Mouse (Mus musculus) midbrain, embryonic 14.5 days (tissue): Measurements from ENCODE around the gene Clmp. TPM values are rescaled to one million over a fixed set of nuclear protein-coding genes. Genes with fewer than 3 reads are reported as not detected.

Source experiments
- ATAC-seq: fragments of 200-750 bp; cut with Nextera tagmentation; 2 replicates; pipeline ENCODE4 v1.8.0; 2017; ENCODE audit warnings: moderate number of reproducible peaks, moderate library complexity; ENCODE audit not compliant: low FRiP score, low TSS enrichment
- DNase-seq: peaks from one replicate; pipeline ENCODE4 v3.0.0-alpha.2; 2015
- H3K27ac ChIP-seq: fragments of 300-500 bp; sonication (generic); replicated peaks from 2 replicates; pipeline ENCODE4 v1.5.1; 2014; ENCODE audit warnings: mild to moderate bottlenecking, low read depth, low read length, moderate library complexity
- H3K27me3 ChIP-seq: fragments of 300-500 bp; sonication (generic); 2 replicates; pipeline ENCODE4 v1.6.1; 2014; ENCODE audit warnings: low read length, control low read depth, mixed read lengths; ENCODE audit not compliant: control insufficient read depth, insufficient read depth
- H3K36me3 ChIP-seq: fragments of 300-500 bp; sonication (generic); 2 replicates; pipeline ENCODE4 v1.6.1; 2014; ENCODE audit warnings: low read length, control low read depth; ENCODE audit not compliant: control insufficient read depth, insufficient read depth
- H3K4me1 ChIP-seq: fragments of 300-500 bp; sonication (generic); 2 replicates; pipeline ENCODE4 v1.6.1; 2014; ENCODE audit warnings: mild to moderate bottlenecking, antibody characterized with exemption, low read length, control low read depth; ENCODE audit not compliant: control insufficient read depth, insufficient read depth
- H3K4me2 ChIP-seq: fragments of 300-500 bp; sonication (generic); 2 replicates; pipeline ENCODE4 v1.6.1; 2014; ENCODE audit warnings: mild to moderate bottlenecking, low read length, moderate library complexity
- H3K4me3 ChIP-seq: fragments of 300-500 bp; sonication (generic); replicated peaks from 2 replicates; pipeline ENCODE4 v1.5.1; 2014; ENCODE audit warnings: low read depth, low read length
- H3K9ac ChIP-seq: fragments of 300-500 bp; sonication (generic); replicated peaks from 2 replicates; pipeline ENCODE4 v1.6.1; 2014; ENCODE audit warnings: mild to moderate bottlenecking, low read length, moderate library complexity
- H3K9me3 ChIP-seq: fragments of 300-500 bp; sonication (generic); 2 replicates; pipeline ENCODE4 v1.6.1; 2016; ENCODE audit warnings: low read length, control low read depth, mixed read lengths; ENCODE audit not compliant: control insufficient read depth
- WGBS: fragments of 180-500 bp; shearing (Covaris S2); extraction: QIAGEN DNeasy Blood & Tissue Kit; methylation state at CpG from one replicate; pipeline ENCODE4 v1.1.7; 2014; 5-methylcytosine and 5-hydroxymethylcytosine counted together
- polyA plus RNA-seq: library from polyadenylated mRNA; unstranded; fragments of >200 nt; fragmentation: Nextera tagmentation; extraction: Ambion mirVana; gene quantifications from 2 replicates; pipeline ENCODE4 v1.2.1, GENCODE M21; 2014

Clmp gene
- polyA plus RNA-seq, 1 experiment from 2014 or later: 57.4 TPM

- DNase-seq (no peak), ATAC-seq (no peak)
- Histone ChIP-seq H3K9me3 (no peaks in the 10 kb centered on the region), H3K36me3 (no peaks in the 10 kb centered on the region), H3K27ac (no peak overlapping the region), H3K4me2 (no peak overlapping the region), H3K4me1 (no peaks in the 10 kb centered on the region), H3K4me3 (no peak overlapping the region), H3K9ac (no peak overlapping the region), H3K27me3 (no peaks in the 10 kb centered on the region)
- 76% methylated on average over 6 of the region's 6 CpGs for whole genome bisulfite sequencing
Measured at GRCm38 (mm10) chr9:40649983-40650382, 35.8 kb upstream of the Clmp start.

- Histone ChIP-seq H3K9ac (no peak overlapping the region), H3K4me1 (no peaks in the 10 kb centered on the region), H3K4me3 (no peak overlapping the region), H3K4me2 (no peak overlapping the region), H3K27ac (no peak overlapping the region), H3K27me3 (no peaks in the 10 kb centered on the region), H3K9me3 (no peaks in the 10 kb centered on the region), H3K36me3 (no peaks in the 10 kb centered on the region)
- 93% methylated on average over 4 of the region's 4 CpGs for WGBS
- DNase-seq (no peak), ATAC-seq (no peak)
Measured at GRCm38 (mm10) chr9:40651239-40651859, 34.4 kb upstream of the Clmp start.

GRCm38 (mm10) chr9:40652757-40653156, 33.0 kb upstream of the Clmp start:
- Histone ChIP-seq H3K9me3 (no peaks in the 10 kb centered on the region), H3K4me1 (no peaks in the 10 kb centered on the region), H3K36me3 (no peaks in the 10 kb centered on the region), H3K4me2 (no peak overlapping the region), H3K27ac (no peak overlapping the region), H3K4me3 (no peak overlapping the region), H3K27me3 (no peaks in the 10 kb centered on the region), H3K9ac (no peak overlapping the region)
- ATAC-seq: no peak
- DNase-seq: no peak
- 53% methylated on average over 9 of the region's 9 CpGs for WGBS

- Histone ChIP-seq H3K9ac (no peak overlapping the region), H3K4me3 (no peak overlapping the region), H3K4me1 (peaks cover 2% of the 10 kb centered on the region), H3K27ac (no peak overlapping the region), H3K9me3 (no peaks in the 10 kb centered on the region), H3K4me2 (no peak overlapping the region), H3K36me3 (no peaks in the 10 kb centered on the region), H3K27me3 (no peaks in the 10 kb centered on the region)
- DNase-seq: no peak
- ATAC-seq: no peak
- WGBS: 81% methylated on average over 9 of the region's 9 CpGs
Measured at GRCm38 (mm10) chr9:40666190-40666803, 19.5 kb upstream of the Clmp start.

- no peaks in the 10 kb centered on the region for H3K9me3 ChIP-seq
- no peak within 1 kb of the TSS for H3K4me3 ChIP-seq
- H3K4me1 ChIP-seq: peaks cover 11% of the 10 kb centered on the region
- H3K9ac ChIP-seq: no peak within 1 kb of the TSS
- no peak for DNase-seq
- H3K27ac ChIP-seq: peak within 1 kb of the TSS; percentile 28
- no peaks in the 10 kb centered on the region for H3K27me3 ChIP-seq
- no peak within 1 kb of the TSS for H3K4me2 ChIP-seq
- H3K36me3 ChIP-seq: no peaks in the 10 kb centered on the region
- ATAC-seq: no peak
- WGBS: 88% methylated on average over 3 of the region's 3 CpGs
Measured at GRCm38 (mm10) chr9:40670313-40670712, 15.4 kb upstream of the Clmp start, which contains the start of gene Gm21915. TSS of gene Gm21915 (plus strand) at chr9:40670613.

- Histone ChIP-seq H3K27me3 (no peaks in the 10 kb centered on the region), H3K36me3 (no peaks in the 10 kb centered on the region), H3K27ac (peak overlapping the region; percentile 28), H3K4me3 (no peak overlapping the region), H3K9ac (no peak overlapping the region), H3K4me1 (peaks cover 11% of the 10 kb centered on the region), H3K4me2 (no peak overlapping the region), H3K9me3 (no peaks in the 10 kb centered on the region)
- DNase-seq: peak; percentile 64
- 14% methylated on average over 4 of the region's 4 CpGs for WGBS
- ATAC-seq: no peak; the same call in 1 of the 2 replicates
Measured at GRCm38 (mm10) chr9:40671323-40671930, 14.3 kb upstream of the Clmp start.

GRCm38 (mm10) chr9:40675203-40675958, 10.4 kb upstream of the Clmp start:
- peaks cover 11% of the 10 kb centered on the region for H3K4me1 ChIP-seq
- ATAC-seq (no peak), DNase-seq (no peak)
- WGBS: 86% methylated on average over 12 of the region's 12 CpGs
- H3K9me3 ChIP-seq: no peaks in the 10 kb centered on the region
- H3K4me2 ChIP-seq: no peak overlapping the region
- no peak overlapping the region for H3K9ac ChIP-seq
- no peaks in the 10 kb centered on the region for H3K27me3 ChIP-seq
- no peaks in the 10 kb centered on the region for H3K36me3 ChIP-seq
- H3K27ac ChIP-seq: no peak overlapping the region
- no peak overlapping the region for H3K4me3 ChIP-seq

- no peak overlapping the region for H3K4me2 ChIP-seq
- H3K4me1 ChIP-seq: no peaks in the 10 kb centered on the region
- H3K27ac ChIP-seq: no peak overlapping the region
- no peak overlapping the region for H3K9ac ChIP-seq
- no peaks in the 10 kb centered on the region for H3K9me3 ChIP-seq
- ATAC-seq (no peak), DNase-seq (no peak)
- H3K36me3 ChIP-seq: no peaks in the 10 kb centered on the region
- no peak overlapping the region for H3K4me3 ChIP-seq
- H3K27me3 ChIP-seq: no peaks in the 10 kb centered on the region
- 86% methylated on average over 4 of the region's 4 CpGs for WGBS
Measured at GRCm38 (mm10) chr9:40678653-40679052, 7.1 kb upstream of the Clmp start.
